Mouse (Mus musculus): ENCODE measurements at regions not wholly inside any gene's neighbourhood (a gene's known extent, or its start where the extent isn't known, plus 50 kb on each side); places are given as distances from the start of the nearest gene placed in this dataset. TPM values are rescaled to one million over a fixed set of nuclear protein-coding genes. Genes with fewer than 3 reads are reported as not detected.

GRCm38 (mm10) chr6:31332254-31332653 is 66.3 kb upstream of the Mkln1 start:
- H3K36me3 ChIP-seq (replicated peaks) = no peaks in the 10 kb centered on the region
- no peak overlapping the region for H3K4me3 ChIP-seq
- H3K27ac ChIP-seq = no peak overlapping the region
- WGBS = 82% methylated on average over 6 of the region's 6 CpGs
- no peak for DNase-seq (ENCODE audit: extremely low spot score, low spot score)
- no peaks in the 10 kb centered on the region for H3K9me3 ChIP-seq
- peaks cover 6% of the 10 kb centered on the region for H3K4me1 ChIP-seq
- no peaks in the 10 kb centered on the region for H3K27me3 ChIP-seq (ENCODE audit: poor library complexity, severe bottlenecking)

GRCm38 (mm10) chr6:31332714-31333113 is 65.8 kb upstream of the Mkln1 start:
- no peaks in the 10 kb centered on the region for H3K27me3 ChIP-seq (ENCODE audit: poor library complexity, severe bottlenecking)
- peaks cover 6% of the 10 kb centered on the region for H3K4me1 ChIP-seq
- 83% methylated on average over 4 of the region's 4 CpGs for WGBS
- H3K36me3 ChIP-seq (replicated peaks) = no peaks in the 10 kb centered on the region
- H3K9me3 ChIP-seq = no peaks in the 10 kb centered on the region
- no peak overlapping the region for H3K4me3 ChIP-seq
- no peak for DNase-seq (ENCODE audit: extremely low spot score, low spot score)
- H3K27ac ChIP-seq = no peak overlapping the region

- DNase-seq (ENCODE audit: extremely low spot score, low spot score) = no peak
- Histone ChIP-seq H3K27me3 (ENCODE audit: poor library complexity, severe bottlenecking) (no peaks in the 10 kb centered on the region), H3K9me3 (no peaks in the 10 kb centered on the region), H3K27ac (no peak overlapping the region), H3K4me3 (no peak overlapping the region), H3K4me1 (peaks cover 6% of the 10 kb centered on the region), H3K36me3 (replicated peaks) (no peaks in the 10 kb centered on the region)
- WGBS = 77% methylated on average over 16 of the region's 16 CpGs
These were observed 65.2 kb upstream of the Mkln1 start for GRCm38 (mm10) chr6:31333228-31333922.

- peaks cover 7% of the 10 kb centered on the region for H3K4me1 ChIP-seq
- H3K27me3 ChIP-seq (ENCODE audit: poor library complexity, severe bottlenecking) = no peaks in the 10 kb centered on the region
- H3K27ac ChIP-seq = no peak overlapping the region
- 91% methylated on average over 4 of the region's 4 CpGs for WGBS
- no peak for DNase-seq (ENCODE audit: extremely low spot score, low spot score)
- H3K9me3 ChIP-seq = no peaks in the 10 kb centered on the region
- H3K4me3 ChIP-seq = no peak overlapping the region
- H3K36me3 ChIP-seq (replicated peaks) = no peaks in the 10 kb centered on the region
These were observed 64.4 kb upstream of the Mkln1 start for GRCm38 (mm10) chr6:31334086-31334485.

GRCm38 (mm10) chr6:31339122-31339947 is 59.2 kb upstream of the Mkln1 start:
- Histone ChIP-seq H3K9me3 (no peaks in the 10 kb centered on the region), H3K27me3 (ENCODE audit: poor library complexity, severe bottlenecking) (no peaks in the 10 kb centered on the region), H3K36me3 (replicated peaks) (no peaks in the 10 kb centered on the region), H3K27ac (no peak overlapping the region), H3K4me3 (no peak overlapping the region), H3K4me1 (0 out of 2 replicates have a peak, but pooled peaks cover 5% of the 10 kb centered on the region)
- no peak for DNase-seq (ENCODE audit: extremely low spot score, low spot score)
- 72% methylated on average over 13 of the region's 13 CpGs for WGBS

- H3K36me3 ChIP-seq (replicated peaks) = no peaks in the 10 kb centered on the region
- DNase-seq (ENCODE audit: extremely low spot score, low spot score) = no peak
- WGBS = 65% methylated on average over 1 of the region's 1 CpGs
- H3K9me3 ChIP-seq = no peaks in the 10 kb centered on the region
- 0 out of 2 replicates have a peak, but pooled peaks cover 5% of the 10 kb centered on the region for H3K4me1 ChIP-seq
- no peaks in the 10 kb centered on the region for H3K27me3 ChIP-seq (ENCODE audit: poor library complexity, severe bottlenecking)
- no peak overlapping the region for H3K4me3 ChIP-seq
- H3K27ac ChIP-seq = no peak overlapping the region
These were observed 58.6 kb upstream of the Mkln1 start for GRCm38 (mm10) chr6:31339948-31340250.

- DNase-seq (ENCODE audit: extremely low spot score, low spot score) = no peak
These were observed 53.0 kb upstream of the Mkln1 start for GRCm38 (mm10) chr6:31345366-31346084.

GRCm38 (mm10) chr6:31348333-31348732 is 50.2 kb upstream of the Mkln1 start:
- no peaks in the 10 kb centered on the region for H3K27me3 ChIP-seq (ENCODE audit: poor library complexity, severe bottlenecking)
- 95% methylated on average over 4 of the region's 4 CpGs for WGBS
- H3K4me1 ChIP-seq = no peaks in the 10 kb centered on the region; the same call in 1 of the 2 replicates
- H3K4me3 ChIP-seq = no peak overlapping the region
- no peaks in the 10 kb centered on the region for H3K36me3 ChIP-seq (replicated peaks)
- no peak for DNase-seq (ENCODE audit: extremely low spot score, low spot score)
- H3K9me3 ChIP-seq = no peaks in the 10 kb centered on the region
- H3K27ac ChIP-seq = no peak overlapping the region

More at GRCm38 (mm10) chr6:31345366-31346084, 53.0 kb upstream of the Mkln1 start:
- Histone ChIP-seq H3K9me3 (no peaks in the 10 kb centered on the region), H3K4me3 (no peak overlapping the region), H3K27me3 (ENCODE audit: poor library complexity, severe bottlenecking) (no peaks in the 10 kb centered on the region), H3K27ac (no peak overlapping the region), H3K4me1 (no peaks in the 10 kb centered on the region; the same call in 1 of the 2 replicates), H3K36me3 (replicated peaks) (no peaks in the 10 kb centered on the region)
- 72% methylated on average over 10 of the region's 10 CpGs for WGBS

MicroRNAs encoded in the stretch of these regions (microRNA counts, 519-probe panel; counts per million panel counts)
- microRNA mmu-miR-29a = 996 counts per million, percentile 65 among the panel's probes with 10 or more counts

Small RNA genes lying in the stretch of these regions (microRNA-seq; reads per million reads assigned to microRNA genes)
- gene Mir29a (32.9 reads per million, percentile 36 among the genes with 10 or more reads in this experiment), gene Mir29b-1 (not detected)

All from forebrain, embryonic 10.5 days (tissue).